Mouse (Mus musculus): ENCODE results near the gene Obp2b. TPM values are rescaled to one million over a fixed set of nuclear protein-coding genes. Genes with fewer than 3 reads are reported as not detected.
"Not testable (repeated sequence)": the region's sequence is repeated elsewhere in the genome, so short reads cannot be mapped to it uniquely, and the experiment has no call there.

Gene Obp2b
- not detected in 2 replicates for polyA plus RNA-seq (2015; fragmentation: Nextera tagmentation; extraction: Ambion mirVana)

DNA sequence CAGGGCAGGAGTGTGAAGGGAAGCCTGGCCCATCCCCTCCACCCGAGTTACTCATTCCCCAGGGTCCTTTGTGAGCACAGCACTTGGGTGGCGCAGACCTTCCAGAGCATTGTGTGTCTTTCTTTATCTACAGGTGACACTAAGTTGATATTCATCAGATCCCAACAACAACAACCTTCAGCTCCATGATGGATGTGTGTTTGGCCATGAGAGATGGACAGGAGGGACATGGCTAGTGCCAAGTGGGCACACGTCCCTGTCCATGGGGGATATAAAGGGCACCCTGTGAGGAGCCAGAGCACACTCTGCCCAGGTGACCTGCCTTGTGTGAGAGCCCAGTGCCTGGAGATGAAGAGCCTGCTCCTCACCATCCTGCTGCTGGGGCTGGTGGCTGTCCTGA, at the start of gene Obp2b:
Obp2b (plus strand) TSS at position 301 of the 400 bp plus-strand sequence.
- WGBS: 83% methylated on average over 3 of the region's 3 CpGs
- not testable (repeated sequence) for H3K27me3 ChIP-seq; ATAC-seq (ENCODE audit: insufficient number of reproducible peaks, insufficient read depth, low FRiP score, low TSS enrichment, low read depth); H3K9me3 ChIP-seq; H3K4me2 ChIP-seq; H3K4me3 ChIP-seq; H3K36me3 ChIP-seq; H3K4me1 ChIP-seq; H3K27ac ChIP-seq; H3K9ac ChIP-seq

DNA sequence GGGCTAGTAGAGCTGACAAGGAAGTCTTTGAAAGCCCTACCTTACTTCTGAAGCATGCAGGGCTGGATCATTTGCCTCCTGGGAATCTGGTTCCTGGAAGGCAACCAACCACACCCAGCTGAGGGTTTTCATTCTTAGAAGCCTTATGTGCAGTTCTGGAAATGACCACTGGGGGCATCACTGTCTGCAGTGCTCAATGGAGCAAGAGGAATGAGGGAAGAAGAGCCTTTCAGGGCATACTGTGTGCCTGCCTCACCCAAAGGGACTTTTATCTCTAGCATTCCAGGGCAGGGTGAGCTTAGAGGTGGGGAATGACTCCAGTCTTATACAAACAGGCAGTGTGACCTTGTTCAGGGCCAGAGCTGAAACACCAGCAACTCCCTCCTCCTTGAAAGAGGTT, 42.2 kb upstream of the Obp2b start:
- Histone ChIP-seq H3K4me2 (no peak overlapping the region), H3K4me1 (no peaks in the 10 kb centered on the region), H3K9me3 (no peaks in the 10 kb centered on the region), H3K27me3 (no peaks in the 10 kb centered on the region), H3K36me3 (no peaks in the 10 kb centered on the region), H3K4me3 (no peak overlapping the region), H3K27ac (no peak overlapping the region), H3K9ac (no peak overlapping the region)
- no peak for ATAC-seq (ENCODE audit: insufficient number of reproducible peaks, insufficient read depth, low FRiP score, low TSS enrichment, low read depth)

GRCm38 (mm10) chr2:25696951-25697350, 39.9 kb upstream of the Obp2b start:
- no peaks in the 10 kb centered on the region for H3K27me3 ChIP-seq
- no peak overlapping the region for H3K9ac ChIP-seq
- no peaks in the 10 kb centered on the region for H3K36me3 ChIP-seq
- no peaks in the 10 kb centered on the region for H3K9me3 ChIP-seq
- no peak overlapping the region for H3K27ac ChIP-seq
- no peaks in the 10 kb centered on the region for H3K4me1 ChIP-seq
- no peak overlapping the region for H3K4me2 ChIP-seq
- no peak overlapping the region for H3K4me3 ChIP-seq
- WGBS: 63% methylated on average over 4 of the region's 4 CpGs
- ATAC-seq (ENCODE audit: insufficient number of reproducible peaks, insufficient read depth, low FRiP score, low TSS enrichment, low read depth): no peak

GRCm38 (mm10) chr2:25698696-25699095, 38.1 kb upstream of the Obp2b start:
- Histone ChIP-seq H3K4me1 (no peaks in the 10 kb centered on the region), H3K27me3 (no peaks in the 10 kb centered on the region), H3K9me3 (no peaks in the 10 kb centered on the region), H3K4me3 (no peak overlapping the region), H3K9ac (no peak overlapping the region), H3K4me2 (no peak overlapping the region), H3K36me3 (no peaks in the 10 kb centered on the region), H3K27ac (no peak overlapping the region)
- no peak for ATAC-seq (ENCODE audit: insufficient number of reproducible peaks, insufficient read depth, low FRiP score, low TSS enrichment, low read depth)
- WGBS: 88% methylated on average over 2 of the region's 2 CpGs

GRCm38 (mm10) chr2:25699743-25700142, 37.1 kb upstream of the Obp2b start, which contains the start of gene Obp2a:
Gene Obp2a (plus strand): TSS chr2:25700043.
- not testable (repeated sequence) for H3K27me3 ChIP-seq; ATAC-seq (ENCODE audit: insufficient number of reproducible peaks, insufficient read depth, low FRiP score, low TSS enrichment, low read depth); H3K36me3 ChIP-seq; H3K9me3 ChIP-seq; H3K9ac ChIP-seq; H3K4me1 ChIP-seq; H3K4me3 ChIP-seq; H3K4me2 ChIP-seq; H3K27ac ChIP-seq
- WGBS: 77% methylated on average over 3 of the region's 3 CpGs

GRCm38 (mm10) chr2:25701001-25701400, 35.8 kb upstream of the Obp2b start:
- no peak overlapping the region for H3K4me2 ChIP-seq
- no peak for ATAC-seq (ENCODE audit: insufficient number of reproducible peaks, insufficient read depth, low FRiP score, low TSS enrichment, low read depth)
- H3K27ac ChIP-seq: no peak overlapping the region
- no peaks in the 10 kb centered on the region for H3K9me3 ChIP-seq
- 85% methylated on average over 5 of the region's 5 CpGs for WGBS
- no peaks in the 10 kb centered on the region for H3K36me3 ChIP-seq
- H3K4me3 ChIP-seq: no peak overlapping the region
- H3K9ac ChIP-seq: no peak overlapping the region
- H3K4me1 ChIP-seq: no peaks in the 10 kb centered on the region
- H3K27me3 ChIP-seq: no peaks in the 10 kb centered on the region

DNA sequence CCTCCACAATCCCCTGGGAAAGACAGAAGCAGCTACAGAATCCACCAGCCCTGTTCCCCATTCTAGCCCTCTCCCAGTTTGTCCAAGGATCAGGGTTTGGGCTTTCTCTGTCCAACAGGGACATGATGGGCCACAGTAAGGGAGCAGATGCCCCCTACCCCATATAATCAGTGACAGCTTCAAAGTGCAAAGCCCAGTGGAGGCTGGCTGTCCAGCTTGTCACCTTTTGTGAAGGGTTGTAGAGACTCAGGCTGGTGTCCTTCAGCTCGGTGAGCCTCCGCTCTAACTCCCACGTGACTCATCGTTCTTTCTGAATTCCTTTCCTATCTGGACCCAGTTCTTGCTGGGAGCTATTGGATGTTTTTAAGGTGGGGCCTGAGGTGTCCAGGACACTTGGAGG, 33.1 kb upstream of the Obp2b start:
- H3K4me3 ChIP-seq: no peak overlapping the region

DNA sequence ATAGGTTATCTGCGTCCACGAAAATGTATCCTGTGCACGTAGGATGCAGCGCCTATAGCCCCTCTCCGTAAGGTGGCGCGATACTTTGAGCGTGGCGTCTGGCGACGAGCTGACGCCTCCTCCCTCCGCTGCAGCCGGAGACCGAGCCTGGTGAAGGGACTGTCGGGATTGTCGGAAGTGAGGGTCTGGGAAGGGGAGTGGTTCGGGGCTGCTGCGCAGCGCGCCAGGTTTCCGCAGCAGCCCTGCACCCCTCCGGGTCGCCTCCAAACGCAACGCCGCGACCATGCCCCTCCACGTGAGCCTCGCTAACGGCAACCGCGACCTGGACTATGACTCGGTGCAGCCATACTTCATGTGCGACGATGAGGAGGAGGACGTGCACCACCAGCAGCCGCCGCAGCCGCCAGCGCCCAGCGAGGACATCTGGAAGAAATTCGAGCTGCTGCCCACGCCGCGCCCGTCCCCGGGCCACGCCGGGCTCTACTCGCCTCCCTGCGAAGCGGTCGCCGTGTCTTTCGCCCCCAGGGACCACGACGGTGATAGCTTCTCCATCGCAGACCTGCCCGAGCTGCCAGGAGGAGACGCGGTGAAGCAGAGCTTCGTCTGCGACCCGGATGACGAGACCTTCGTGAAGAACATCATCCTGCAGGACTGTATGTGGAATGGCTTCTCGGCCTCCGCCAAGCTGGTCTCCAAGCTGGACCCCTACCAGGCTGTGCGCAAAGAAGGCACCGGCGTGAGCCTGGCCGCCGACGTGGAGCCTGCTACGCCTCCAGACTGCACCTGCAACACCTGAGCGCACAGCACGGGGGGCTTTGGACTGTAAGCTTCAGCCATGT, 29.9 kb upstream of the Obp2b start, which contains the start of gene Bmyc:
Bmyc (plus strand) TSS at position 97 of the 839 bp plus-strand sequence.
- peak within 1 kb of the TSS; percentile 83 for H3K9ac ChIP-seq
- ATAC-seq (ENCODE audit: insufficient number of reproducible peaks, insufficient read depth, low FRiP score, low TSS enrichment, low read depth): peak; percentile 85
- H3K4me3 ChIP-seq: peak within 1 kb of the TSS; percentile 80
- peak within 1 kb of the TSS; percentile 76 for H3K4me2 ChIP-seq
- H3K36me3 ChIP-seq: no peaks in the 10 kb centered on the region
- peak within 1 kb of the TSS; percentile 79 for H3K27ac ChIP-seq
- H3K27me3 ChIP-seq: no peaks in the 10 kb centered on the region
- H3K9me3 ChIP-seq: no peaks in the 10 kb centered on the region
- H3K4me1 ChIP-seq: peaks cover 13% of the 10 kb centered on the region
- WGBS: under 1% methylated on average over 78 of the region's 78 CpGs

More for the DNA sequence above, 33.1 kb upstream of the Obp2b start:
- H3K27ac ChIP-seq: no peak overlapping the region
- no peak overlapping the region for H3K9ac ChIP-seq
- peaks cover 9% of the 10 kb centered on the region for H3K4me1 ChIP-seq
- WGBS: 85% methylated on average over 4 of the region's 4 CpGs
- no peaks in the 10 kb centered on the region for H3K9me3 ChIP-seq
- no peaks in the 10 kb centered on the region for H3K27me3 ChIP-seq
- no peak overlapping the region for H3K4me2 ChIP-seq
- ATAC-seq (ENCODE audit: insufficient number of reproducible peaks, insufficient read depth, low FRiP score, low TSS enrichment, low read depth): no peak
- H3K36me3 ChIP-seq: no peaks in the 10 kb centered on the region

- Histone ChIP-seq H3K4me2 (peak overlapping the region; percentile 33), H3K9ac (peak overlapping the region; percentile 36; the same call in 1 of the 2 replicates)
Observed at GRCm38 (mm10) chr2:25708121-25708520, 28.7 kb upstream of the Obp2b start.

GRCm38 (mm10) chr2:25709056-25709455, 27.8 kb upstream of the Obp2b start:
- H3K4me2 ChIP-seq; ATAC-seq (ENCODE audit: insufficient number of reproducible peaks, insufficient read depth, low FRiP score, low TSS enrichment, low read depth); H3K27ac ChIP-seq; H3K9ac ChIP-seq; H3K27me3 ChIP-seq; H3K4me3 ChIP-seq; H3K36me3 ChIP-seq; H3K9me3 ChIP-seq: not testable (repeated sequence)
- peaks cover 13% of the 10 kb centered on the region for H3K4me1 ChIP-seq
- 90% methylated on average over 1 of the region's 1 CpGs for WGBS

More at GRCm38 (mm10) chr2:25708121-25708520, 28.7 kb upstream of the Obp2b start:
- Histone ChIP-seq H3K36me3 (no peaks in the 10 kb centered on the region), H3K27ac (no peak overlapping the region), H3K4me1 (peaks cover 13% of the 10 kb centered on the region), H3K27me3 (no peaks in the 10 kb centered on the region), H3K9me3 (no peaks in the 10 kb centered on the region), H3K4me3 (0 out of 2 replicates have a peak overlapping the region, but pooled peaks have one; percentile 1)
- no peak for ATAC-seq (ENCODE audit: insufficient number of reproducible peaks, insufficient read depth, low FRiP score, low TSS enrichment, low read depth)
- WGBS: 67% methylated on average over 2 of the region's 2 CpGs

DNA sequence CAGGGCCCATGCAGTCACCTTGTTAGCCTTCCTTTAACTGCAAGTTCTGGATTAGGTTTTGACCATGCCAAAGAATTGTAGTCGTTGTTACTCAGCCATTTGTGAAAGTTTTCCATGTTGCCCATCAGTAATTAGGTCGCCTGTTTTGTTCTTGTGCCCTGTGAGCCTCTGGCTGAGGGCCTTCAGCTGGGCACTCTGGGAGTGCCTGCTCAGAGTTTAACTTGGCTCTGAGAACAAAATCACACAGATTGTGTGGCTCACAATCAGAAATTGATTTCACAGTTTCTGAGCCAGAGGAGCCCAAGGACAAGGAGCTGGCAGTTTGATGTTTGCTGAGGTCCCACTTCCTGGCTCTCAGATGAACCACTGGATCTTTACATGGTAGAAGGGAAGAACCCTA, 27.0 kb upstream of the Obp2b start:
- ATAC-seq (ENCODE audit: insufficient number of reproducible peaks, insufficient read depth, low FRiP score, low TSS enrichment, low read depth): not testable (repeated sequence)

DNA sequence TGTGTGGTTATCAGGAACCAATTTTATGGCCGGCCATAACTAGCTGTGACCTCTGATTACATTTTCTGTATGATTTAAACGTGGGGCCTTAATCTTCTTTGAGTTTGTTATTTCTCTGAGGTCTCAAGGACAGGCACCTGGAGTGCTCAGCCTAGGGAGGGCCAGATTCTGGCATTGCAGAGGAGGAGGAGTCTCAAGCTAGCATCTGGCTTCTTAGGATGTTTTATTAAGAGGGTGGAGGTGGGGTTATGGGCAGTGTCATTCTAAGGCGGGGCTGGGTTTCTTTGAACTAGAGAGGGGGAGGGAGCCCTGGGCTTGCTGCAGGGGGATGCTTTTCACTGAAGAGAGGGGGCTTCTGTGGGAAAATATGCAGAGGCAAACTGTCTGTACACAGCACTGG, 25.2 kb upstream of the Obp2b start:
- WGBS: 25% methylated on average over 3 of the region's 3 CpGs
- not testable (repeated sequence) for H3K36me3 ChIP-seq; ATAC-seq (ENCODE audit: insufficient number of reproducible peaks, insufficient read depth, low FRiP score, low TSS enrichment, low read depth); H3K27me3 ChIP-seq; H3K27ac ChIP-seq; H3K4me2 ChIP-seq; H3K4me3 ChIP-seq; H3K9me3 ChIP-seq; H3K9ac ChIP-seq
- peaks cover 13% of the 10 kb centered on the region for H3K4me1 ChIP-seq

More for the DNA sequence above, 27.0 kb upstream of the Obp2b start:
- H3K4me1 ChIP-seq: peaks cover 13% of the 10 kb centered on the region
- H3K9ac ChIP-seq, H3K9me3 ChIP-seq, H3K27ac ChIP-seq, H3K4me3 ChIP-seq, H3K4me2 ChIP-seq, H3K27me3 ChIP-seq, H3K36me3 ChIP-seq: not testable (repeated sequence)
- WGBS: 72% methylated on average over 2 of the region's 2 CpGs
